Mouse (Mus musculus) small intestine, adult 2 months (tissue): Measurements from ENCODE around the gene Mpo.

Experiments
- CTCF ChIP-seq: fragments of 200-500 bp; IDR thresholded peaks from 2 replicates; pipeline ENCODE4 v1.5.1; 2012; ENCODE audit warnings: low read depth, mild to moderate bottlenecking, control low read depth, inconsistent platforms, low read length, moderate library complexity, mixed read lengths; ENCODE audit not compliant: insufficient replicate concordance, insufficient read length; ENCODE audit errors: extremely low read depth
- POLR2A ChIP-seq: fragments of 200-500 bp; IDR thresholded peaks from 2 replicates; pipeline ENCODE4 v1.6.1; 2012; ENCODE audit warnings: low read depth, mild to moderate bottlenecking, control low read depth, inconsistent platforms, low read length, moderate library complexity

GRCm38 (mm10) chr11:87749192-87750042 is 44.0 kb upstream of the Mpo start:
- TF ChIP-seq POLR2A = no peak
- no peak for TF ChIP-seq CTCF
